In genomic region chr5:116934151-116934550, GRCm38 (mm10) we compare ENCODE assay signal across 24 mouse cellular contexts.
DNase-seq lines count a peak whose midpoint lies in the region; ATAC-seq and TF ChIP-seq lines count a peak whose summit lies in the region.
"Had no signal": no experiment of that assay in that cellular context is flagged by ENCODE, and none has a peak within 500 bp of the region (broad histone marks: within the 10 kb centered on the region; RNA-seq: fewer than 3 reads in every experiment).

No protein-coding gene starts in this region.

- no peak for TF ChIP-seq CTCF in kidney, adult 2 months (conservative IDR thresholded peaks at IDR 0.05; ENCODE audit: insufficient read depth, insufficient read length, low read depth, low read length)
- TF ChIP-seq CTCF in olfactory bulb, adult 2 months (IDR thresholded peaks at IDR 0.05; ENCODE audit: insufficient read depth, low read depth, low read length): no peak

- DNase-seq in heart, adult 11 months: peak; percentile 23
- DNase-seq in heart, adult 18-20 months: no peak
- no peak for DNase-seq in kidney, adult 2 months
- no peak for DNase-seq in kidney, postnatal 10 days
- DNase-seq: adrenal gland, adult 8-10 months; adrenal gland, postnatal 14 days; adrenal gland, postnatal 36 days; B cell, adult 2 months; cerebellum, adult 11-12 months; cerebellum, adult 2 months; cerebellum, adult 9-10 months; cerebellum, postnatal 10 days; cerebellum, postnatal 25 days had no signal

- no peak overlapping the region for H3K27ac ChIP-seq in kidney, embryonic 14.5 days (ENCODE audit: low read depth, low read length)
- H3K27ac ChIP-seq in kidney, adult 2 months (ENCODE audit: insufficient read depth, low read depth, low read length): no peak overlapping the region
- H3K27ac ChIP-seq in kidney, embryonic 16.5 days (ENCODE audit: low read length): no peak overlapping the region
- peak overlapping the region; percentile 53 for H3K27ac ChIP-seq in olfactory bulb, adult 2 months (ENCODE audit: insufficient read depth, low read depth, low read length)
- H3K27ac ChIP-seq: embryonic facial prominence, embryonic 10.5 days; embryonic facial prominence, embryonic 12.5 days; forebrain, embryonic 13.5 days had no signal

- TF ChIP-seq POLR2A in kidney, adult 2 months (IDR thresholded peaks at IDR 0.05; ENCODE audit: low read depth, low read length): no peak
- TF ChIP-seq POLR2A in olfactory bulb, adult 2 months (IDR thresholded peaks at IDR 0.05; ENCODE audit: insufficient read depth, low read depth, low read length): no peak

- no peaks in the 10 kb centered on the region for H3K36me3 ChIP-seq in kidney, embryonic 14.5 days (ENCODE audit: control insufficient read depth, insufficient read depth, low read length)
- no peaks in the 10 kb centered on the region for H3K36me3 ChIP-seq in kidney, adult 2 months (ENCODE audit: control insufficient read depth, insufficient read depth, low read length)
- no peaks in the 10 kb centered on the region for H3K36me3 ChIP-seq in kidney, embryonic 16.5 days (ENCODE audit: insufficient read depth, low read length)
- H3K36me3 ChIP-seq: embryonic facial prominence, embryonic 10.5 days; embryonic facial prominence, embryonic 12.5 days; G1E had no signal

- no peaks in the 10 kb centered on the region for H3K27me3 ChIP-seq in kidney, embryonic 14.5 days (ENCODE audit: control insufficient read depth, insufficient read depth, low read length)
- H3K27me3 ChIP-seq in kidney, adult 2 months (replicated peaks; ENCODE audit: control insufficient read depth, insufficient read depth, low read length): no peaks in the 10 kb centered on the region
- no peaks in the 10 kb centered on the region for H3K27me3 ChIP-seq in kidney, embryonic 16.5 days (ENCODE audit: insufficient read depth, low read length)
- H3K27me3 ChIP-seq: CH12.LX; embryonic facial prominence, embryonic 12.5 days; forebrain, embryonic 13.5 days had no signal

- WGBS in kidney, embryonic 14.5 days: 26% methylated on average over 3 of the region's 3 CpGs
- 32% methylated on average over 3 of the region's 3 CpGs for WGBS in kidney, adult 2 months
- 38% methylated on average over 3 of the region's 3 CpGs for WGBS in kidney, embryonic 16.5 days
- WGBS in olfactory bulb, adult 2 months: 60% methylated on average over 2 of the region's 3 CpGs

- H3K9me3 ChIP-seq in kidney, embryonic 14.5 days (ENCODE audit: control insufficient read depth, low read length): no peaks in the 10 kb centered on the region
- H3K9me3 ChIP-seq in kidney, embryonic 16.5 days (ENCODE audit: low read length): no peaks in the 10 kb centered on the region
- H3K9me3 ChIP-seq: embryonic facial prominence, embryonic 10.5 days; embryonic facial prominence, embryonic 12.5 days; forebrain, embryonic 13.5 days had no signal

- H3K4me1 ChIP-seq in kidney, embryonic 14.5 days (ENCODE audit: control insufficient read depth, insufficient read depth, low read length): no peaks in the 10 kb centered on the region
- H3K4me1 ChIP-seq in kidney, adult 2 months (ENCODE audit: control insufficient read depth, insufficient read depth, low read length): no peaks in the 10 kb centered on the region
- no peaks in the 10 kb centered on the region for H3K4me1 ChIP-seq in kidney, embryonic 16.5 days (ENCODE audit: insufficient read depth, low read length)
- peaks cover 12% of the 10 kb centered on the region for H3K4me1 ChIP-seq in olfactory bulb, adult 2 months (ENCODE audit: control insufficient read depth, insufficient read depth, low read length)
- H3K4me1 ChIP-seq: embryonic facial prominence, embryonic 10.5 days; embryonic facial prominence, embryonic 12.5 days; forebrain, embryonic 13.5 days had no signal

- ATAC-seq in kidney, embryonic 14.5 days (ENCODE audit: low FRiP score, low TSS enrichment): peak; percentile 62
- peak; percentile 65; the same call in 1 of the 2 replicates for ATAC-seq in kidney, embryonic 16.5 days (ENCODE audit: low FRiP score, low TSS enrichment)
- ATAC-seq: activated CD4-positive, CD25-positive, alpha-beta regulatory T cell, adult 4 months; CD4-positive, CD25-positive, alpha-beta regulatory T cell, adult 4 months; forebrain, embryonic 13.5 days; Patski had no signal

- H3K4me3 ChIP-seq in kidney, embryonic 14.5 days (ENCODE audit: low read length): no peak overlapping the region
- no peak overlapping the region for H3K4me3 ChIP-seq in kidney, adult 2 months (ENCODE audit: insufficient read depth, low read depth, low read length)
- H3K4me3 ChIP-seq in kidney, embryonic 16.5 days (ENCODE audit: low read length): no peak overlapping the region
- no peak overlapping the region for H3K4me3 ChIP-seq in olfactory bulb, adult 2 months (ENCODE audit: insufficient read depth, low read depth, low read length)
- H3K4me3 ChIP-seq: embryonic facial prominence, embryonic 10.5 days; embryonic facial prominence, embryonic 12.5 days; forebrain, embryonic 13.5 days had no signal

- no peak overlapping the region for H3K4me2 ChIP-seq in kidney, embryonic 14.5 days (replicated peaks; ENCODE audit: low read depth, low read length)
- no peak overlapping the region for H3K4me2 ChIP-seq in kidney, embryonic 16.5 days (replicated peaks; ENCODE audit: low read depth, low read length)
- H3K4me2 ChIP-seq: embryonic facial prominence, embryonic 12.5 days; forebrain, embryonic 13.5 days had no signal

- H3K9ac ChIP-seq in kidney, embryonic 14.5 days (ENCODE audit: low read depth, low read length): no peak overlapping the region
- no peak overlapping the region for H3K9ac ChIP-seq in kidney, embryonic 16.5 days (replicated peaks; ENCODE audit: low read length)
- H3K9ac ChIP-seq: embryonic facial prominence, embryonic 12.5 days; forebrain, embryonic 13.5 days had no signal
